Mouse (Mus musculus) adrenal gland, adult 8-10 months (tissue): ENCODE results near the gene Nup93. TPM values are rescaled to one million over a fixed set of nuclear protein-coding genes. Genes with fewer than 3 reads are reported as not detected.
"Not testable (repeated sequence)": the region's sequence is repeated elsewhere in the genome, so short reads cannot be mapped to it uniquely, and the experiment has no call there.

Experiments
- DNase-seq: peaks from one replicate; pipeline ENCODE4 v3.0.0; 2022
- total RNA-seq, 4 experiments: library from RNA; stranded (reverse); gene quantifications; 2 replicates each; pipeline ENCODE4 v1.2.4; 2022

The Nup93 gene
- 10 to 100 TPM; 14.4 to 19.4 (median 17.0) TPM for total RNA-seq

- peak; percentile 99 for DNase-seq
These were observed at the start of gene Nup93 for GRCm38 (mm10) chr8:94214252-94215173. Gene Nup93 (plus strand): TSS chr8:94214564.

GRCm38 (mm10) chr8:94165772-94166171 is 48.6 kb upstream of the Nup93 start:
- not testable (repeated sequence) for DNase-seq

GRCm38 (mm10) chr8:94167244-94167643 is 47.1 kb upstream of the Nup93 start:
- DNase-seq: peak; percentile 81

GRCm38 (mm10) chr8:94169547-94169946 is 44.8 kb upstream of the Nup93 start:
- DNase-seq: no peak

GRCm38 (mm10) chr8:94171321-94171755 is 43.0 kb upstream of the Nup93 start:
- peak; percentile 41 for DNase-seq

GRCm38 (mm10) chr8:94172075-94172808 is 42.1 kb upstream of the Nup93 start, which contains the start of gene Mt2:
Gene Mt2 (plus strand): TSS chr8:94172664.
- DNase-seq: peak; percentile 84

GRCm38 (mm10) chr8:94172809-94173732 is 41.3 kb upstream of the Nup93 start:
- no peak for DNase-seq

GRCm38 (mm10) chr8:94173848-94174403 is 40.4 kb upstream of the Nup93 start:
- no peak for DNase-seq

GRCm38 (mm10) chr8:94174619-94175213 is 39.6 kb upstream of the Nup93 start:
- DNase-seq: no peak

GRCm38 (mm10) chr8:94177716-94178390 is 36.5 kb upstream of the Nup93 start:
- DNase-seq: no peak

- peak; percentile 92 for DNase-seq
These were observed 35.3 kb upstream of the Nup93 start, which contains the start of gene Mt1 for GRCm38 (mm10) chr8:94178857-94179712. Gene Mt1 (plus strand): TSS chr8:94179082.

GRCm38 (mm10) chr8:94179713-94180560 is 34.4 kb upstream of the Nup93 start:
- DNase-seq: no peak

- no peak for DNase-seq
These were observed 33.8 kb upstream of the Nup93 start for GRCm38 (mm10) chr8:94180561-94180908.

- no peak for DNase-seq
These were observed 32.1 kb upstream of the Nup93 start for GRCm38 (mm10) chr8:94182055-94182929.

GRCm38 (mm10) chr8:94183117-94183516 is 31.2 kb upstream of the Nup93 start:
- peak; percentile 72 for DNase-seq

- no peak for DNase-seq
These were observed 30.0 kb upstream of the Nup93 start for GRCm38 (mm10) chr8:94184357-94184843.

GRCm38 (mm10) chr8:94185791-94186190 is 28.6 kb upstream of the Nup93 start:
- no peak for DNase-seq

GRCm38 (mm10) chr8:94186542-94186941 is 27.8 kb upstream of the Nup93 start:
- DNase-seq: peak; percentile 42
